Mouse (Mus musculus): Measurements from ENCODE around the gene Sh3bgrl2.

The Sh3bgrl2 gene

DNA sequence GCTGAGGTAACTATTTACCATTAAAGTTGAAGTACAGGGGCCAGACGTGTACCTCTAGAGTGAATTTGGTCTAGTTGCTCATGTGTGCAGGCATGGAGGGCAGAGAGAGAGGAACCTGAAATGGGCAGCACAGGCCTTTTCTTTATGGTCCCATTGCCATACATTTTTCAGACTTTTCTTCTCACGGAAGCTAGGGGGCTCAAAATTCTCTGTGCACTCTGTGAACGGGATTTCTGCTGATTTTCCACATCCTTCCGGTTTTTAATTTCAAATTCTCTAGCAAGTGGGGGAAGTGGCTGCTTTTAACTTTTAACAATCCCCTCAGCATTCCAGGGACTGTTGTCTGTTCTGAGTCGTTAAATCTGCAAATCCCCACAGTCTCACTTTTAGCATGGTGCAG lies 83.8 kb downstream of the Sh3bgrl2 start:
- DNase-seq (ENCODE audit: low read depth): no peak

DNA sequence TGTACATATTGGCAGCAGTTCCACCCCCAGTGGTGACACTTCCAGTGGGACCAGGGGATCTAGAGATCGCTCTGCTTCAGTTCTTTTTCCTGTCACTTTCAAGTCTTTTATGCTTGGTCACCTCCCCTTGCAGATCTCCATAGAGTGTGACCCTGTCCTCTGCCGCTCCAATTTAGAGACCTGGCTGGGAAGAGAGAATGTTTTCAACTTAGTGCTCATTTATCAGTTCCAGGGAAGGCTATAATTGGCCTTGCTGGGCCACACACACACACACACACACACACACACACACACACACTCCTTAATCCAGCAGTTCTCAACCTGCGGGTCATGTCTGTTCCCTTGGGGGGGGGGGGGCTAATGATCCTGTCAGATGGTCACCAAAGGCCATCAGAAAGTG lies 86.6 kb downstream of the Sh3bgrl2 start:
- no peak for DNase-seq (ENCODE audit: low read depth)

DNA sequence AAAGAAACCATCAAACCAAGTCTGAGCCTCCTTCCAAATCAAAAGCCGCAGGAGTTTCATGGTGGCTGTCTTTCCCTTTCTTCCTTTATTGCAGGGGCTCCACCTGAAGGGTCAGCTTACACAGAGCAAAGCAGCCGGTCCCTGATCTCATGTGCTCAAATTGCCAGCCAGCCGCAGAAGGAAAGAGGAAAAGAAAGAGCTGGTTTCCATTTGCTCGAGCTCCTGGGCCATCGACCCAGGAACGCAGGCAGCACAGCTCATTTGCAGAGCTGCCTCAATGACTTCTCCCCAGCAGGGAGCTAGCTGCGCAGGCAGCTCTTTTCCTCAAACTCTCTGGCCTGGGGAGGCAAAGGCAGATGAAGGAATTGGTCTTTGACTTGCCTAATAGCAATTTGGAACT lies 87.9 kb downstream of the Sh3bgrl2 start:
- DNase-seq (ENCODE audit: low read depth): no peak

DNA sequence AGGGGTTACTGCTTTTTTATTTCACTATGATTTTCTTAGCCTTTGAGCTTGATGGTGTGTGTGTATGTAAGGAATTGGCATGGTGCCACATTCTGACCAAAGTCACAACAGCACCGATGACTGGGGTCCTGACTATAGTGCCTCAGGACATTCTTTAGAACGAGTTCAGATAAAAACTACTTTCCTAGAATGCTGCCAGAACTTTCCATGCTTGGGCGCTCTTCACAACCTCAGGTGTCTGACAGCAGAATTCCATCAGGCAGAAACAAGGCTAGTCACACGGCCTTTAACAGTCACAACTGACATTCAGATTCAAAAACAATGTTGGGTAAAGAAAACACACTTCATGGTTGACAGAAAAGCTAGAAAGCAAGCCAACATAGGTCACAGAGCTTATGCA lies 95.0 kb downstream of the Sh3bgrl2 start:
- no peak for DNase-seq (ENCODE audit: low read depth)

DNA sequence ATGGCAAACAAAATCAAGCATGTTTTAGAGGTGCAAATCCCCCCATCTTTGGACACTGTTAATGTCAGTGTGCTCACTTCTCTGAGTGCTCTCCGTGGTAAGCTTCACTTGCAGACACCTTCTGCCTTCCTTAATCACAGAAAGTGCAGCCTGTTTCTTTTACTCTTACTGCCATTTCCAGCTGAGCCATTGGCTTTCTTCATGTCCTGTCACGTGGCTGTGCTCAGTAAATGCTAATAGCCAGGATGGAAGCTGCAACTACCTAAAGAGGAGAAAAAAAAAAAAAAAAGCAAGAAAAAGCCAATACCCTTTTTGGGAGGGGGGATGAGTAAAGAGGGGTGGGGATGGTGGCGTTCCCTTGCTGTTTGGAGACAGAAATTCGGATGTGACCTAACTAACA lies 95.7 kb downstream of the Sh3bgrl2 start:
- no peak for DNase-seq (ENCODE audit: low read depth)

DNA sequence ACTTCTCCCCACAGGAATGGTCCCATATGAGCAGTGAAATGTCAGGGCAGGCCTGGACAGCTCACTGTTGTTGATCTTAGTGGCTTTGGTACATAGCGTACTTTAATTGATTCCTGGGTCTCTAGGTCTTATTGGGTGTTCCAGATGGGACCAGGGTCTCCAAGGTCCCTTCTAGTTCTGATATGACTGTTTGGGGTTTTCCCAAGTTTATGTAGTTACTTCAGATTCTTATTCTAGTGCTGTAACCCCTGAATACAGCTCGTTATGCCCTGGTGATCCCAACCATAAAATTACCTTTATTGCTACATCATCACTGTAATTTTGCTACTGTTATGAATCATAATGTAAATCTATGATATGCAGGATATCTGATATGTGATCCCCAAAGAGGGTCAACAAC lies 98.1 kb downstream of the Sh3bgrl2 start:
- no peak for DNase-seq (ENCODE audit: low read depth)

DNA sequence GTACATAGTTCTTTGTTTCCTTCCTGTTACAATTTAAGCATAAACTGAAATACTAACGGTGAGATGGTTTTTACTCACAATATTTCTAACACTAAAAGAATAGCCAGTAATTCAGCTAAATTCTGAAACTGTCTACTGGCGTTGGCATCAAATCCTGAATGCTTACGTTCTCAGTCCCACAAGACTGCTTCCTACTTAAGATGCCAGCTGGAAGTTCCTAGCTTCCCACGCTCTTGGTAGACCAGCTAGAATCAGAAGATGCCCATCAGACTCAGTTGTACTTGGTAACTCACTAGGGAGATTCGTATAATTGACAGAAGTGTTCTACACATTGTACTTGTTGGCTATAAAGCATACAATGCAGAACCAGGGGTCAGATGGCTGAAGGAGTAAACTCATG lies 98.6 kb downstream of the Sh3bgrl2 start:
- DNase-seq (ENCODE audit: low read depth): no peak

DNA sequence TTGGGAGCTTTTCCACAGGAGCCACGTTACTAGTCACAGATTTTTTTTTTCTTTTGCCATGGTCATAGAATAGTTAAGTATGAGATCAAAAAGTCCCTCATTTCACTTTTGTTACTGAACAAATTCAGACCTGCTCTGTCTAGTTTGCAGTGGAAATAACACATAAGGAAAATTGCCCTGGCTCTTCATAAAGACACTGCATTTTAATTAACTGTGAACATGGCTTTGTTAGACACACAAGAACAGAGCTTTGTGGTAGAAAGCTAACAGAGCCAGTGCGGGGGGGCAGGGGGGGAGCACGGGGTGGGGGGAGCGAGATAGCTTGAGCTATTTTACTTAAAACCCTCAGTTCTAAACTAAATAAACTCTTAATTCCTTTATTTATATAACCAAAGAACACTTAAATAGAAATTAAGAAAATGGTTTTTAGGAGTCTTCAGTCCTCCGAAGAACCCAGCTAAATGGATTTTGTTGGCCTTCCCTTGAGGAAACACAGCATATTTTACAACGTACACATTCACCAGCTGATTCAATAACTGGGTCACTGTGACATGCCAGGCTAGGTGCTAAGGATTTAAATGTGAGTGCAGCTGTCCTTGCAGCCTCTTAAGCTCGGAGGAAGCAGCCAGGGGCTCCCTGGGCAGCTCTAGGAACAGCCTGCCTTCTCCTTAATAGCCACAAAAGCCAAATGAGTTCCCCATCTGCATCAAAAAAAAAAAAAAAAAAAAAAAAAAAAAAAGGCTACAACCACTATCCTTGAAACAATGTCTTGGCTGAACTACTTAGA lies 100.0 kb downstream of the Sh3bgrl2 start:
- no peak for DNase-seq (ENCODE audit: low read depth)

DNA sequence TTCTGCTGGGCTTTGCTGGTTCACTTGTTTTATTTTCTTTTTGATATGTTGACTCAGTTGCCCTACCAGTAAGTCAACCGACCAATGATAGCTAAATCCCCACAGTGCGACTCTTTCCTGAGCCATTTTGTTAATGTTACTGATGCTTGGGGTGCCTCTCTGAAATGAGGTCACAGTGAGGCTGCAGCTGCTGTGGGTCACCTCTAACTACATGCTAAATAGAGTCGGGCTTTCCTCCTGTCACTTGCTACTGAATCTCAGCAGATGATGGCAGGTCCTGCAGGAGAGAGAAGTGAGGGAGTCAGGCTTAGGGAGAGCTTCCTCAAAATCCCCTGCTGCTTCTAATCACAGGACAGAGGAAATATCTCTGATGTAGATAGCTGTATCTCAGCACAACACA lies 100.6 kb downstream of the Sh3bgrl2 start:
- no peak for DNase-seq (ENCODE audit: low read depth)

DNA sequence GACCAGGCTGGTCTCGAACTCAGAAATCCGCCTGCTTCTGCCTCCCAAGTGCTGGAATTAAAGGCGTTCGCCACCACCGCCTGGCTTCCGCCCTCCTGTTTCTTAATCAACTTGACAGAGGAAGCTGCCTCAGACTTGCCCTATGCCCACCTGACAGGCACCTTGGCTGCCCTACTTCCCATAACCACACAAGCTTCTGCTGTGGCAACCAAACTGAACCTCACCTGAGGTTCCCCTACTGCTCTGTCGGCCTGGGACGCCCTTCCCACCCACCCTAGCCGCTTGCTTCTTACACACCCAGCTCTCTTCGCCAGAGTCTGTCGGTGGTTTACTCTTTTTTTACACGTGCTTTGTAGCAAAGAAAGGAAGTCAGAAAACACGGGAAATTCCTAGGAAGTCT lies 103.9 kb downstream of the Sh3bgrl2 start:
- DNase-seq (ENCODE audit: low read depth): no peak

DNA sequence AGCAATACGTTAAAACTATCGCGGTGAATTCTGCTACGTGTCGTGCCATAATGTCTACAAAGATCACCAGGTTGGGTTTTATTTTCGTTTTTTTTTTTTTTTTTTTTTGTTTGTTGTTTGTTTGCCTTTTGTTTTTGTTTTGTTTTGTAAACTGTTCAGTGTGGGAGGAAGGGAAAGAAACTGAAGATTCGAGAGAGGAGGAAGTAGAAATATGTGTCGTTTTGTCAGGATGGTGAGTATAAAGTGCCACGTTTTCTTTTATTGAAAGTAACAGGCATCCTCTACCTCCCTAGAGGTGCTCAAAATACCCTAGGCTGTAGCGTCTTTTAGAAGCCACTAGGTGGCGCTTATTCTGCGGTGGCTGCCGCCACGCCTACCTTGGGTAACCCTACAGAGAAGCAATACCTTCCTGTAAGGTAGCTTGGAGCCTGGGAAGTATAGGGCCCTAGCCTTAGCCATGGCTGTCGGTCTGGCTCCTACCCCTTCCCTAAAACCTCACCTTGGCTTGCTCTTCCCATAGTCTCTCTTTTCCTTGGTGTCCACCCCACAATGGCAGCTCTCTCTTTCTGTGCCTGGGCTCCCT lies 104.6 kb downstream of the Sh3bgrl2 start:
- no peak for DNase-seq (ENCODE audit: low read depth)

DNA sequence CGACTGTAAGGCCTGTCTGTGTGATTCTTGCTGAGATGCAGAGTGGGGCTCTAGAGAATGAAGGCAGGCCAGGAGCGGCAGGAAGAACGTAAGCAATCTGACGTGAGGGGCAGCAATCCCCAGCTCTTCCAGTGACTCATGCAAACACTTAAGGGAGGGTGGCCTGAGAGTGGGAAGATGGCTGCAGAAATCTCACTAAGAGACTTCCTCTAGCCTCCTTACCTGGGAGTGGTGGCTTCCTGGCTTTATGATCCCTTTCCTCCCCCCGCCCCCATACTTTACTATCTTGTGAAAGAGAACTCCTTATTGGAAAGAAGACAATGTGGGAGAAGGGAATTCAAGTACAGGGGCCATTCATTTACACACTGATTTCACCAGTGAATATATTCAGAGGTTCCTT lies 106.5 kb downstream of the Sh3bgrl2 start:
- DNase-seq (ENCODE audit: low read depth): no peak

DNA sequence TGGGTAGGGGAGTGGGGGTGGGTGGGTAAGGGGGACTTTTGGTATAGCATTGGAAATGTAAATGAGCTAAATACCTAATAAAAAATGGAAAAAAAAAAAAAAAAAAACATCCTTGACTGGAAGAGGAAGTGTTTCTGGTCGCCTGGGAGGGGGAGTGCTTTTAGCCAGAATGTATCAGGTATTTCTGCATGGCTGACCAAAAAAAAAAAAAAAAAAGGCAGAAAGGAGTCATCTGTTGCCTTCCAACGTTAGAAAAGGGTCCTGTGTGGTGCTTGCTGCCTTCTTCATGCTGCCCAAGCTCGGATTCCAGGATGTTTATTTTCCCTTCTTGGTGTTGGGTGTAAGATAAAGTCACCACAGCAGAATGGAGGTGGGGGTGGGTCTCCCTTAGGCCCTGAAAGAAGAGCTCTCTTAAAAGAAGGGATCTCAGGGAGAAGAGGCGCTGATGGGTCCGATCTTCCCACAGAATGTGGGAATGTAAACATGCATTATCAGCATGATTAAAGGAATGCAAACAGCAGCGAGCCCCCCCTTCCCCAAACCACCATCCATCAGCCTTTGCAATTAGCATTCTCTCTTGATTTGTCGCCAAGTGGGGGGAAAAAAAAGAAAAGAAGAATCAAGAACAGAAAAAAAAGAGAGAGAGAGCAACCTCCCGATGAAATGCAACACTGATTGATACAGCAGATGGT lies 109.0 kb downstream of the Sh3bgrl2 start:
- DNase-seq (ENCODE audit: low read depth): no peak

DNA sequence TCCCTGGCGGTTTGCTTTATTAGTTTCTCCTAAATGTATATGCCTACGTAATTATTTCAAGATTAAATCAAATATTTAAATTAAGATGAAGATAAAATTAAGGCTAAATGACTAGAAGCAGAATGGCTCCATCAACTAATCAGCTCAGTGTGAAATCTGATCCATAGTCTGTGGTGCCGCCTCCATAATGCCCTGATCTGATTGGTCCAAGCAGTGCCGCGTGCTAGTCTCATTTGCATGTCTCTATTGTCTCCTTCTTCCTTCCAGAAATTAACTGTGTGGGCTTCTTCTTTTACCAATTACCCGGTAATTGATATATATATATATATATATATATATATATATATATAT lies 109.5 kb downstream of the Sh3bgrl2 start:
- no peak for DNase-seq (ENCODE audit: low read depth)

DNA sequence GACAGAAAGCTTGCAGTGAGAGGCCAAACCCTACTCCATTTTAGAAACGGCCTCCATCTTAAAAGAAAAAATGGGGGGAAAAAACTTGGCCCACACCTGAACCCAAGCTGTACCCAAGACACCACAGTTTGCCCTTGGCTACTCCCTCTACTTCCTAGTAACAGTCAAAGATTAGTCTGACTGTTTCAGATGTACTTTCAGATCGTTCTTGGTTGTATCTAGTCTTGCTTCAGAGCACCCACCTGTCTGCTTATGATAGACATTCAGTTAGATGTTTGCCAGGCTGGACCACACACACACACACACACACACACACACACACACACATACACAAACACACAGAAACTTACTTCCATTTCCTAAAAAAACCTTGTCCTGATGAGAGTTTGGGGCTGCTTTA lies 111.0 kb downstream of the Sh3bgrl2 start:
- no peak for DNase-seq (ENCODE audit: low read depth)

DNA sequence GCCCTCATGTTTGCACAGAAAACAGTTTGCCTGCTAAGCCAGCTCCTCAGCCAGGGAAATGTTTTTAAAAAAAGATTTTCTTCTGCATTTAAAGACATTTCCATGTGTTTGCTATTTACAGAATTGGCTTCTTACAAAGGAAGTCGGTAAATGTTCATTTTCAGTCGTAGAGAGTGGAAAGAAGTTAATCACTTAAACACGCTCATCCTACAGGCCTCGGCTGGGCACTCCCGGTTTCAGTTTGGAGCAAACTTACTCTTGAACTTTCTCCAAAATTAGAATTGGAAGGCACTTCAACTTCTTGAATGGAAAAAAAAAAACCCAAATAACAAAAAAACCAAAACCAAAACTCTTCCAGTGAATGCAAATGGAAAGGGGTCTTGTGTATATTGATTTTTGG lies 113.7 kb downstream of the Sh3bgrl2 start:
- DNase-seq (ENCODE audit: low read depth): no peak

DNA sequence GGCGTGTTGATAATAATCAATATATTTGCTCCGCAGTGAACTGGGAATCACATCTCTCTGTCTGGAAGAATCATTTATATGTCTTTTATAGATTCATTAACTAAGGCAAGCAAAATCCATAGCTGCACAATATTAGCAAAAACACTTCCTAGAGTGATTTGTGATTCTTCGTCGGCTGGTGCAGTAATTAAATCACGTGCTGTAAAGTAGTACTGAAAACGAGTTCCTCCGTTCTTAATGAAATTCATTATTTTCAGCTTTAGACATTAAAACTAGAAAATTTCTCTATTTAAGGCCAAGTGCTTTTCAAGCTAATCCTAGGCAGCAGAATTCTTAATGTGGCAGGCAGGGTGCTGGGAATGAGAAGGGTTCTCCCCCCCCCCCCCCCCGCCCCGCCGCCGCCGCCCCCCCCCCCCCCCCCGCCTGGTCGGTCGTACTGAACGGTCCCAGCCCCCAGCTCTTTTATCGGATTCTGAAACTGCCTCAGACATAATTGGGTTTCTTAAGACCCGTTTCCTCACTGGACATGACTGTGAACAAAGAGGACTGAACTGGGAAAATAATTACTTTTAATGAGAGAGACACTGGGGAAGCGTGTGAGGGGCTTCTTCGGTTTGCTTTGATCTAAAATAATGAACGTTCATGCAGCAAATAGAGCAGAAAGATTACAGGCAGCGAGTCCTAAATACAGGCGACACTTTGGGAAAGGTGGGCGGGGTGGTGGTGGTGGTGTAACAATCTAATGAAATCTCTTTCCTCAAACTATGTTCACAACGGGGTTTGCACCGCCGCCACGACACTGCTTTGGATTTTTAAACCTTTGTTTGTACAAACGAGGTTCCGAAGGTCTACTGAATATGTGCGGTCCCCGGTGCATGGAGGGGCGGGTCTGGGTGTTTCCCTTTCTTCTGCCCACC lies 116.1 kb downstream of the Sh3bgrl2 start:
- no peak for DNase-seq (ENCODE audit: low read depth)

DNA sequence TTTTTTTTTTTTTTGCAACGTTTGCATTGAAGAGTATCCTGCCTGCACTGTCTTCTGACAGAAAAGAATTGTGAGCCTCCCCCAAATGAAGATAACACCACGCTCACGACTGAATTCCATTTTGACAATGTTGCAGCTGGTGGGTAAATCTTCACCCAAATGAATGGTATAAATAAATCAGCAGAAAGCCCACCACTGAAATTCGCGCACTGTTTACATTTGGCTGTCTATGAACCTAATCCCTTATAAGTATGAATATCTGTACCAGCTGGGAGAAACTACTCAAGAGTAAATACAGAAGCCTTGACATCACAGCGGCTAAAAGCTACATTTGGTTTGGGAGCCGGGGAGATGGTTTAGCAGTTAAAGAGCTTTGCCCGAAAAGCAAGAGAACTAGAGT lies 116.8 kb downstream of the Sh3bgrl2 start:
- no peak for DNase-seq (ENCODE audit: low read depth)

DNA sequence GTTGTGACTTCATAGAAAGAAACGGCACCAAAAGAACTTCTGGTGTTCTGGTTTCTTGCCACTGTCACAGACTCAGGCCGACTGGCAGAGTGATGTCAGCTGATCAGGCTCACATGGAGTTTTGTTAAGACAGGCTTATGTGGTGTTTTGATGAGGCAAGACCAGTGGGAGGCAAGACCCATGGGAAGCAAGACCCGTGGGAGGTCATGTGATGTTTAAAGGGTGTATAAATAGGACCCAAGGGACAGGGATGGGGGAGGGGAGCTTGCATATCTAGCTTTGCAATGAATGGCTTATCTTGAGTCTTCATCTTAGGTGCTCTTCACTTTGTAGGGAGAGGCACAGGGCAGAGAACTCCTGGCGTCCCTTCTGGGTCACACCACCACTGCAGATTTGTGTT lies 118.9 kb downstream of the Sh3bgrl2 start:
- DNase-seq (ENCODE audit: low read depth): no peak

DNA sequence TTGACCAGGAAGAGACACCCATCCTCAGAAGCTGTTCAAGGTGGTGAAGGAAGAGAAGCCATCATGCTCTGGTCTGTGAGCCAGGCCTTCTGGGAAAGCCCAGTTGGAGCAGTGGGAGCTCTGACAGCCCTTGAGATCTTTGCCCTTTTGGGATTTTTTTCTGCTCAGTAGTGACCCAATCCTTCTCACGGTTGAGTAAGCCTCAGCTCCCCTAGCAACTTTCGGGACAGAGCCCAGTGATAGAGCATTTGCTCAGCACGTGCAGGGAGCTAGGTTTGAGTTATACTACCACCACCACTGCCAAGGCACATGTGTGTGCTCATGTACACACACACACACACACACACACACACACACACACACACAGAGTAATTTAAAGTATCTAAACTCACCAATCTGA lies 131.5 kb downstream of the Sh3bgrl2 start:
- DNase-seq (ENCODE audit: low read depth): no peak

DNA sequence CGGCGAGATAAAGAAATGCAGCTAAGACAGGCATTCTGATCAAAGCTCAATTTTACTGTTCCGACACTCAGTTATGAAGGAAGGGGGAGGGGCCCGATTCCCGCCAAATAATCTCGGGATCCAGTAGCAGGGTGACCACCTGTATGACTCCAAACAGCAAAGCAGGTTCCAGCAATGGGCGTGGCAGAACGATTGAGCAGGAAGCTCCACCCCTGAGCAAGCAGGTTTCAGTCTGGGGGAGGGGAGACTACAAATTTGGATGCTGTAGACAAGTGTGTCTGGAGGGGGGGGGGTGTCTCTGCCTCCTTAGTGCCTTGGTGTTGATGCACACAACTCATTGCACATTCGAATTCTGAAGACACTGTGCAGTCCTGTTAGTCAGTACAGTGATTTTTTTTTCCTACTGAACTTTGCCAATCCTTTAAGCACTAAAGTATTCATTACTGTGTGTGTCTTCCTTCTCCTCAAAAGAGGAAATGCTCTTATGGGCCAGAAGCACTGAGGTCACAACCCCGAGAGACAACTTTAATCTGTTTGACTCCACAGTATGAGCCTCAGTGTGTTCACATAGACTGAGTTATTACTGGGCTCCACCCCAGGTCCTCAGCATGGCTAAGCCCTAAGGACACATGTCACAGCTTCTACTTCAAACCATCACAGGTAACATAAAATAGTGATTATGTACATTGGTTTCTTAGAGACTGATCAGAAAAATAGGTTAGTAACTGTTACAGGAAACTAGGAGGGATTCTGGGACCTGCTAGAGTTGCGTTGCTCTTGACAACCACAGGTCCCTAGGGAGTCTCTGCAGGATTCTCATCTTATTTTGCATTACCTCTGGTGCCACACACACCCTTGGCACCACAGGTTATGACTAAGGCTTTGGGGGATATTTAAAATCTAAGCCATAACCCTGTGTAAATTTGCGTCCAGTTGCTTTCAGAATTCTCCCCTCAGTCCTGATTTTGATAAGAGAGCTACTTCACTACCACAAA lies 133.8 kb downstream of the Sh3bgrl2 start:
- DNase-seq (ENCODE audit: low read depth): no peak
